Mouse (Mus musculus) inflammation-experienced regulatory T-cells, adult 6 months (primary cell): ENCODE measurements around the gene Saysd1. TPM values are rescaled to one million over a fixed set of nuclear protein-coding genes. Genes with fewer than 3 reads are reported as not detected.

Experiments
- ATAC-seq: one replicate; pipeline ENCODE4 v1.8.0; 2017
- polyA plus RNA-seq, 3 experiments: library from polyadenylated mRNA; unstranded; fragments of 100-300 nt; shearing (Covaris generic); gene quantifications; one replicate each; pipeline ENCODE4 v1.2.1; 2017

The Saysd1 gene
- polyA plus RNA-seq, 3 experiments from 2014 or later, result 21.3 to 40.2 (median 21.6) TPM

DNA sequence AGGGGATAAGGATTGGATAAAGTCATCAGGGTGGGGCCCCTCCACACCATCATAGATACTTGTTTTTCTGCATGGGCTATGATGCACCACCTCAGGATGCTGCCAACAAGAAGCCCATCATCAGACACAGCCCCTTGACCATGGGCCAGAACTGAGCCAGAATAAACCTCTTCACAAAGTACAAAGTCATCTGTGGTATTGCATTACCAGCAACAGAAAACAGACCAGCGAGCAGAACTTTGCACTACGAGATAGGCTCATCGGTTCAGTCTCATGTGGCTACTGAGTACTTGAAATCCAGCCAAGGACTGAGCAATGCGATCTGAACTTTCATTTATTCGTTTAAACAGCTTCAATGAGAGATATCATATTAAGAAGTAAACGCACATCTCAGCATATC, 24.4 kb upstream of the Saysd1 start:
- ATAC-seq, result no peak

DNA sequence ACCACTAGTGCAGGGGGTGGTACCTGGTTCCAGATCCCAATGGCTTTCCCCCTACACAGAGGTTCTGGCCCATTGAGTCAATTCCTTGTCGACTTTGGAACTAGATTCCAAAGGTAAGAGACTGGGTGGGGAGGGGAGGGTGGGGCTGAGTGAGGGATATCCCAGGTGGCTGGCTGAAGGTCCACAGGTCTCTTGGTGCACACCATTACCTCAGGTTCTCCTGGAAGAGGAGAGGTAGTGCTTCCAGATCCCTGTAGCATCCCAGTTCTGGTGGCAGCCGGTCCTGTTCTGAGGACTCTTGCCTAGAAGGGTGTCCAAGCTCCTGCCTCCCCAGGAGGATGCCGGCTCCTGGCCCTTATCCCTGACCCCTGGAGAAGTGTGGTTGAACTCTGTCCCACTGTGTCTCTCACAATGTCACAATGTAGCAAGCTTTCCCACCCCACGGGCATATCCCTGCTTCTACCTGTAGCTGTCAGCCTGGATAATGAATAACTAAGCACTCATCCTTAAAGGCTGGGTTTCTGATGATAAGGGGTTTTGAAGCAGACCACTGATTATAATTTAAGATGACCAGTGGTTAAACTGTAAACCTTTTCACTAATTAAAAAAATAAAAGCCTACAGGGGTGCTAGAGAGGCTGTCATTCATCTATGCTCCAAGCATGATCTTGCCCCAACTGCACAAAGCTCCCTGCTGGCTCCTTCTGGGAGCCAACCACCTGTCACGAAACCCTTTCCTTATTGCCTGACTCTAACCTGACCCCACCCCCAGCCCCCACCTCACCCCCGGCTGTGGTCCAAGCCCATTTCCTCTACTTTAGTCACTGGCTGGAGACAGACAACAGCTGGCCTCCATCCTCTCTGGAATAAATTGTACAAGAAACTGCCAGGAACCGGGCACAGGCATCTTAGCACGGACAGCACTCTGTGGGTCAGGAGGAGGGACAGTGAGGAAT, 20.7 kb upstream of the Saysd1 start:
- no peak for ATAC-seq

DNA sequence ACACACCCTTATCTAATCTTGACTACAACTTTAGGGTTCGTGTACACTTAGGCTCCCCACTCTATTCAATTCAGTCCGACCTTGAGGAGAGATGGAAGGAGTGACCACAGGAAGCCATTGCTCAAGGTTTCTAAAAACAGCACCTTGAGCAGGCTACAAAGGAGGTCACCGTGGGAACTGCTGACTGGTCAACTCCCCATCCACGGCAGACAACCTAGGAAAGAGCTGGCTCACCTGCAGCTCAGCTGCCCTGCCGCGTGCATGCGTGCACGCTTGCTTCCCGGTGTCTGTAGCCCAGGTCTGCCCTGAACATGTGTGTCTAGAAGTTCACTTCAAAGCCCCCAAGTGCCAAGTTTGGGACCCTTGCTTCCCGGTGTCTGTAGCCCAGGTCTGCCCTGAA, 19.3 kb upstream of the Saysd1 start:
- ATAC-seq, result no peak

DNA sequence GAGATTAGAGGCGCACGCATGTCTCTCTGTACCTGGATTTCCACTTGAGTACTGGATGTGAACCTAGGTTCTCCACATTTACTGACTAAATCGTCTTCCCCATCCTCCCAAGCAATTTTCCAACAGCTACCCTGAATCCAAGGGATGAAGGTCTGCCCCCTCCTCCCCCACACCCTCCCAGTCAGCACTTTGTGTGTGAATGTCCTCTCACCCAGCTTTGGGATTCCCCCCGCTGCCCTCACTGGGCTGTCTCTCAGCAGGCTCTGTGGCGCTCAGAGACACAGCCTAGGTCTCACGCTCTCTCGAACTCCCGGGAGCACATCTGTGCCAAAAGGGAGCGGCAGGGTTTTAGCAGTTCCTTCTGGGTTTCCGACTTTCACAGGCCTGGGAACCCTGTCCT, 17.4 kb upstream of the Saysd1 start:
- no peak for ATAC-seq

DNA sequence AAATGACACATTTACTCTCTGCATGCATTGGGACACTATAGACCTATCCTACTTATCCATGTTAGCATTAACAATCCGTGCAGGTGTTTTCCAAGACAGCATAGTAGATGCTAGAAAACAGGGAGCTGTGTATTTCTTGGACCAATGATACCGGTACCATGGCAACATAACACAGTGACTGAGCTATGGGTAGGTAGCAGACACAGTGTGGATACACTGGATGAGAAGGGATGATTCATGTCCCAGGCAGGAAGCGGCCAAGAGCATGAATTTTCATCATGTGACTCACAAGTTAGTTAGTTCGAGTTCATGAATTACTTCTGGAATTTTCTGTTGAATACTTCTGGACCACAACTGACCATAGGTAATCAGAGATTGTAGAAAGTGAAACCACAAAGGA, 16.6 kb upstream of the Saysd1 start:
- no peak for ATAC-seq

DNA sequence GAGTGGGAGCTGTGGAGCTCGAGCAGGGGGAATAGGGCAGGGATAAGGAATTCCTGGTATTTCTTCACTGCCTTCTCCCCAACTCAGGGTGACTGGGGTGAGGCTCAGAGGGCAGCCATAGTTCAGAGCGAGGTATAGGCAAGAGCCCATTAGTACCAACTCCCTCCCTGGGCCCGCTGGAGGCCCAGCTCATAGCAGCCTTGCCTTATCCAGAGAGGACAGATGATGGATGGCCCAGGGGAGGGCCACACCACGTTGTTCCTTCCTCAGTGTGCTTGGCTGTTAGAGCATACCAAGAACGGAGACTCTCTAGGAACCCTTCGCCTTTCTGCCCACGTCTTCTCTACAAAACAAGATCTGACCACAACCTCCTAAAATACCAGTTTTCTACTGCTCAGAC, 15.9 kb upstream of the Saysd1 start:
- no peak for ATAC-seq

DNA sequence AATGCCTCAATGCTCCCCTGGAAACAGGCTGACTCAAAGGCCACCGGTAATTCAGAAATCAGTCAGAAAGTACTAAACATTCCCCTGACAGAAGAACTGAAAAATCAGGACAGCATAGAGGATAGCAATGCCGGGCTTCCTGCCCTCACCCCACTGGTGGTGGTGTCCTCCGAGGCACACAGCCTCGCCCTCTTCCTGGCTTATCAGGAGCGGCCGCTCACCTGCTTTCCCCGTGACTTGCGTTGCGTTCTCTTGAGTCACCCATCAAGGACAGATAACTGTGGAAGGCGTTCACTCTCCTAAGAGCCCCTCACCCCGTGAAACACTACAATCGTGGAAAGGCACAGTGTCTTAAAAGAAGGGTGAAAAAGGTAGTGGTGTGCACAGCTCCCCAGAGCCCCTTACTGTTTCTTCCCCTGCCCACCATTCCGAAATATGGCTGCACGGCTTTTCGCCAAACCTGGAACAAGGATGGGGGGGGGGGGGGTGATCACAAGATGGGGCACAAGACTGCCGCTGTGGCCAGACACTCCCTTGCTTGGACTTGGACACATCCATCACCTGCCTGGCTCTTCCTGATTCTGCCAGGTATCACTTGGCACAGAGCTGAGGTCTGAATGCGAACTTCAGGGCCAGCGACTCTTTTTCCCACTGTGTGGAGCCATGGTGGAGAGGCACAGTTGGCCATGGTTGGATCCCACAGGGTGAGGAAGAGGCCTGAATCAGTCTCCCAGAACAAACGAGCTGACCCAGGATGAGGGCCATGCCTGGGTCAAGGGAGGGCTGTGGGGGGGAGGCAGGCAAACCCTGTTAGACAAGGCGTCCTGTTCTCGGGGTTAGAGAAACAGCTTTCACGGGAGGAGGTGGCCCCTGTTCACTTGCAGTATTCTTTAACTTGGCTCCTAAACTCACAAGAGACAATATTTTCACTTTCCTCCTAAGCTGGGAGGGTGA, 11.1 kb upstream of the Saysd1 start:
- ATAC-seq, result no peak

DNA sequence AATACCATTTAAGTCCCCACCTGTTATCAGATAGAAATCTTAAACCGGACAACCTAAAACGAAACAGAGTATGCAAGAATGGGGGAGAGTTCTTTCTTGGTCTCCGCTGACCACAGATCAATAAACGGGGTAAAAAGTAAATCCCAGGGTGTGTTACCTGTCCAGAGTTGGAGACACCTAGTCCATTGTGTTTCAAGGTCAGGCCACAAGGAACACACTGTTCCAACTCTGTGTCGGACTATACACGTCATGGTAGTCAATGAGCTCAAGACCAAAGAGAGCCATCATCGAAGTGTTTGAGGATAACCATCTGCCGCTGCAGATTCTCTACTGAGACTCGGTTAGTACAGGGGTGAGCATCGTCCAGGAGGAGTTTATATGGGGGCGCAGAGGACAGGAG, 10.2 kb upstream of the Saysd1 start:
- no peak for ATAC-seq

DNA sequence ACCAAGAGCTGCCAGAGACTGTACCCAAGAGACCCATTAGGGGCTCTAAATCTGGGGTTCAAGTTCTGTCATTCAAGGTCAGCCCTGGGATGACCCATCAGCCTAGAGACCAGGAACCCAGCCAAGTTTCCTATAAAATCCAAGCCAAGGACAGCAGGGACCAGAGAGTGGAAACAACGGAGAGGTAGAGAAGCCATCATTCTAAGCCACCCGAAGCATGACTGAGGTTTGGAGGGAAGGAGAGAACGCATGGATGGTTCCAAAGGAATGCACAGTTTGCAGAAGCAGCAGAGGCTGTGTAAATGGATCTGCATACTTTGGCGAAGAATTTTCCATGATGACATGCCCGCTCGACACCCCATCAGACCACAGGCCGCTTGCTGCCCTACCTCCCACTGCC, 9.5 kb upstream of the Saysd1 start:
- no peak for ATAC-seq

DNA sequence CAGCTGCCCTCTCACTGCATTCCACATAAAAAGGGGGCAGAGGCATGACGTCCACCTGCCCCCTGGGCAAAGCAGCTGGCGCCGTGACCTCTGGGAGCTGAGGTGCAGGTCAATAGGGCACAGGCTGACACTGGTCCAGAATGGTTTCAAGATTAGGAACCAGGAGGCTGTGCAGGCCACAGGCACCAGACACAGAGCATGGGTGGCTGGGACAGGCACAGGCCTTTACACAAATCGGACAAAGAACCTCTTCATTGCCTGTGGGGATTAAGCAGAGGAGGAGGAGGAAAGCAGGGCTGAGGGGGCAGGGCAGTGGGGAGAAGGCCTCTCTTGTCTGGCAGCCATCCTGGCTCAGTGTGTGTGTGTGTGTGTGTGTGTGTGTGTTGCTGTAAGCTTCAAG, 5.8 kb upstream of the Saysd1 start:
- ATAC-seq, result no peak

DNA sequence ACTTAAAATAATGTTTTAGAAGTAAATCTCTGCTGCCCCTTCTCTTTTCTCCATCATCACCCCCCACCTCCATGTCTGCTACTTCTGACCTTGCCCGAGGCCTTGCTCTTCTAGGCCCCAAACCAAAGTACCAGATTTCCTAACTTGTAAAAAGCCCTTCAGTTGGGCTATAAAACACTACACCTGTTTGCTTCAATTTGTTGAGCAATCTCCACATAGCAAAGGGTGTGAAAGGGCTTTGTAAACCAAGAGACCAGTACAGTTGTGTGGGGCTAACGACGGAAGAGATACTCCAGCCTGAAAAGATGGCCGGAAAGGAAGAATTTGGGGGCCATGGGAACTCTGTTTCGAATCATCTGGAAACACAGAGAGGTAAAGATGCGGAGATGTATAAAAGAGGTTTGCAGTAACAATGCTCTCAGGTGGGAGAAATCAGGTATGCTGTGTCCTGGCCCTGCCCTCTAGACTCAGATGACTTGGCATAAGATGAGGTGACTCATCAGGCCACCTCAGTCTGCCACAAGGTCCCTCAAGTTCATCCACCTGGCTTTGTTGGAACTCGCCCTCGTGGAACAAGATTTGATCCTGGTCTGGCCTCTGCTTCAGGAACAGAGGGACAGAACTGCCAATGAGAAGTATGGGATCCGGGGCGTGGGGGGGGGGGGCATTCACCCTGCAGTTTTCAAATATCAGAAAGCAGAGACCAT, 3.2 kb downstream of the Saysd1 start:
- ATAC-seq, result no peak

DNA sequence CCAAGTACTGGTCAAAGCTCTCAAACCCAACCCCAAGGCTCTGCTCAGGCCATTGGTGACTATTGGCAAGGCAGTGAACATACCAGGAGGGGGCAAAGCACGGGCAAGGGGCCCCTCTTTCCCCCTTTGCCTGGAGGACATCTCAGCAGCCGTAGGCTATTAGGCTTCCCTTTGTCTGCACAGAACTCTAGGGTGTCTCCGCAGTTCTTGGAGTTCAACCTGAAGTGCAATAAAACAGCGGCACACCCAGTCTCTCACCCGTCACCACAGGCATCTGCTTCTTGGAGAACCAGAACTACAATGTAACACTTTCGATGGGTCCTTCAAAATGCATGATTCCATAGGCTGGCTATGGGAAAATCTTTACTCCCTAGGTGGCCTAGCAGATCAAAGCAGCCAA, 10.2 kb downstream of the Saysd1 start:
- ATAC-seq, result no peak

DNA sequence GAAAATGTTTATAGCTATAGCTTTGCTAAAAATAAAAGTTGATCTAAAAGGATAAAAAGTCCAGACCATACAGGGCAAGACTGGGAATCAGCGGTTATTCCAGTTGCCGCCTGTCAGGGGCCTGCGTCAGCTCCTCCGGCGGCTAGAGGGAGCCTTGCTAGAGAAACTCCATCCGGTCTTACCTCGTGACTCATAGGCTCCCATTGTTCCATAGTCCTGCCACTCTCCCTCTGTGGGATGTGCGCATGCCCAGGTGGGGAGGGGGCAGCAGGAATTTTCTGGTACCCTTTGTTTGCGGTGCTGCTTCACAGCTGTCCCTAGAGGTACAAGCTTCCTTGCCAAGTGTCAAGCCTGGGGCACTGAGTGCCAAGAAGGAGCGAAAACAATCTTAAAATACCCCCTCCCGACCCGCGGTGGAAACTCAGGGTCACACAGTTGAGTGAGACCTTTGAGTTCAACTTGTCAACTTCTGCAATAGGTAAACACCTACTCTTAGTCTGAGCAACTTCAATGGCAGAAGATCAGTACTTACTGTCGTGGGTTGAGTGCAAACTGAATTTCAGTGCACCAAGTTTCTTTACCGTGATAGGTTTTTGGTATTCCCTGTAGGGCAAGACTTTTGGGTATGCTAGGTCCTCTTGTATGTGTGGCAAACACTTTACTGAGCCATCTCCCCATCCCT, 10.8 kb downstream of the Saysd1 start:
- ATAC-seq, result no peak

DNA sequence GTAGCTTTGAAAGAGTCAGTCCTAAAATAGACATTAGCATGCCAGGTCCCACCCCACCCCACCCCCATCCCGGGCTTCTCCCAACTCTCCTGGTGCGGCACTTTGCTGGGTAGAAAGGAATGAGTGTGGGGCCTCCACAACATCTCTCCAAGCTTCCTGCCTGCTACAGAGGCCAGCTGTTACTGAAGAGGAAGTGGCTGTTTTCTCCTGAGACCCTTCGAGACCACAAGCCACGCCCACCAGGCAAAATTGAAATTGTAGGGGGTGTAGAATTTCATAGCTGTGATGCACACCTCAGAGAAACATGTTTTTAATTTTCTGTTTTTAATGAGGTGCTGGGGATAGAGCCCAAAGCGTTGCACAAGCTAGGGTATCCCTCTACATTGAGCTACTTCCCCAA, 17.5 kb downstream of the Saysd1 start:
- ATAC-seq, result no peak

DNA sequence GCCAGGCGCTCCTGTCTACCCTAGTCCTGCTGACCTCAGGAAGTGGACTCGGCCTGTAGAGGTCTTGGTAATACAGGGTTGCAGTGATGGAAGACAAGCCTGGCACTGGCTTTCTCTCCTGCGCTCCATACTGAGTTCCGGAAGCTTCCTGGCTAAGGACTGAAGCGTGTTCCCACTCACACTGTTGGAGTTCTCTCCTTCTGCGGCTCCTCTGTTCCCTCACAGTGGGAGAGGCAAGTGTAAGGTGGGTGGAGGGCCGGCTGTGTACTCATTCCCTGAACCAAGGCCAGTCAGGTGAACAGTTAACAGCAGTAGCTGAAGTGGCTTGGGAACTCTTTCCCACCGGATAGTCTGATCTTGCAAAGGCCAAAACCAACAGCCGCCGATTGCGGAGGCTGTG, 18.3 kb downstream of the Saysd1 start:
- no peak for ATAC-seq

DNA sequence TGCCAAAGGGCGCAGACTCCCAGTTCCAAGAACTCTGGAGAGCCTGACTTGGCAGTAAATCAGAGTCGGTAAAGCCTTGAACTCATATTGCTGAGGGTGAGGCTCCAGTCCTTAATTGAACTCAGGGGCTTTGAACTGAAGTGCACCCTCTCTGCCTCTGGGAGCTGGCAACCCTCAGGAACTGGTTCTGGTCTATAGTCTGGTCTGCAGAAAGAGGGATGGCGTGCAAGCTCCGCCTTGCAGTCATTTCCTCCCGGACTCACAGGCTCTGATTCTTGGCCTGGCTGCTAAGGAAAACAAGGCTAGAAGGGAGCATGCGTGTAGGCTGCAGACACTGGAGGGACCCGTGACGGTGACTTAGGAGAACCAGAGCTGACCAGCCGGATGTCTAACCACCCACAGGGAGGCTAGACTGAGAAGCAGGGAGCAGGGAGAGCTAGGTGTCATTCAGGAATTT, 22.2 kb downstream of the Saysd1 start:
- ATAC-seq, result no peak

DNA sequence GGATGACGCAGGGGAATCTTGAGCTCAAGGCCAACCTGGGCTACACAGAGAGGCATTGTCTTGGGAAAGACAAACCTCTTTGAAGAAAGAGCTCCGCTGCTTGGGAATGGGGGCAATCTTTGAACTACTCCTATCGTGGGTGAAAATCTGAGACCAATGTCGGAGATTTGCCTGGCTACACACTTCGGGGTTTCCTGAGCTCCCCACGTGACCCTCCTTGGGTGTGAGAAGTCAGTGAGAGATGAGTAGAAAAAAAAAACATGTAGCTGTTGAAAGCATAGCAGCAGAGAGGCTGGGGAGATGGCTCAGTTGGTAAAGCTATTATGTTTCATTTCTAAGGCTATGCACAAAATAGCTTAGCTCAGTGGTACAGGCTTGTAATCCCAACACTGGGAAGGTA, 23.4 kb downstream of the Saysd1 start:
- ATAC-seq, result peak; percentile 41

DNA sequence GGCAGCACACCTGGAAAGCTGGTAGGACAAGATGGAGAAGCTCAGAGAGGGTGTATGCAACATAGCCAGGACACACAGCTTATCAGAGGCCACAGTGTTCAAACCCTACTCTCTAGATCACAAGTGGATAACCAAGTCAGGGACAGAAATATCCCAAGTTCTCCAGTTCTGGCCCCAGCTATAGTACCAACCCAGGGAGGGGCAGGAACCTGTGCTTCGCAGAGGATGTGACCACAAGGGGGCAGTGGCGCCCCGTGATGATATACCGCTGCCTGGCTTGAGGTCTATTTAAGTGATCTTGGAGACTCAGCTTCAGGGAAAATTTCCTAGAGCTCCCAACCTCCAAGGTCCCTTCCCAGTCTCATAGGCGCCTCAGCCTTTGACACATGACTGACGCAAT, 24.4 kb downstream of the Saysd1 start:
- peak; percentile 72 for ATAC-seq

DNA sequence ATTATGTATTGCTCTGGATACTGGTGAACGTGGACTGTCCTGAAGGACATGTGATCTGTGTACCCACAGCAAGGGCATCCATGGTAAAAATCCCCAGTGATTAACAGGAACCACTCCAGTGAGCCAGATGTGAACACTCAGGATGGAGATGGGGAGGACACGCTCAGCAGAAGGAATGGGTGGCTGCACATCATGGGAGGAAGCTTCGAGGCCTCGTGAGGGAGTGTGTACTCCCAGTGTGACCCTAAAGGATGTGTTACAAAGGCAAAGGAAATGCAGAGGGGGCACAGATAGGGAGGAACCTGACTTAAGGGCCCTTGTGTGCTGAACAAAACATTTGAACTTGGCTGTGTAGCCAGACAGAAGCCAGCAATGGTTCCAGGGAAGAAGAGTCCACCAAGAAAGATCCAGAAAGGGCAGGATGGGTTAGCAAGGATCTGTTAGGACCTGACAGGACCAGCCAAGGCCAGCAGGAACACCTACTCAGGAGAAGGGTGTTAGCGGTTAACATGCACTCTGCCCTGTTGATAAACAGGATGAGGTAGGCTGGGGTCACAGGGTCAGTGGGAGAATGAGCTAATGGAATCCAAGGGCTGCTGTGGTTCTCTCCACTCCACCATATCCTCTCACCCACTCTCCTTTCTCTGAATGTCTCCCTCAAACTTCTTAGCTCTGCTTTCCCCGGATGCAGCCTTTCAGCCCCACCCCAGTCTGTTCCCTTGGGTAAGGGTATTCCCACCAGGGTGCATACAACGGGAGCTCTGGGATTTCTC, 25.0 kb downstream of the Saysd1 start:
- no peak for ATAC-seq

DNA sequence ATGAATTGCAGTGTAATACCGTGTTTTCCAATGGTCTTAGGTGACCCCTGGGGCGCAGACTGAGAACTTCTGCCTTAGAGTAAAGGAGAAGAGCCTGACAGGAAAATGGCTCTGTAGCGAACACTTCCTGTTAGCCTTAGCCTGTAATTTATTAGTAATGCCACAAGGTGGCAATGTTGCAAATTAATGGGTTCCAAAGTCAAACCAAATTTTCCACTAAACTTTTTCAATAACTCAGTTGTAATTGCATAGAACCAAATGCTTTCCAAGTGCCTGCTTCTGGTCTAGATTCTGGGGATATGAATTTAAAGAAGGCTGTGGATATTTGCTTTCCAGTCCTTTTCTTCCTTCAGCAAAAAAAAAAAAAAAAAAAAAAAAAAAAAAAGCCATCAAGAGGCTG, 26.1 kb downstream of the Saysd1 start:
- no peak for ATAC-seq

DNA sequence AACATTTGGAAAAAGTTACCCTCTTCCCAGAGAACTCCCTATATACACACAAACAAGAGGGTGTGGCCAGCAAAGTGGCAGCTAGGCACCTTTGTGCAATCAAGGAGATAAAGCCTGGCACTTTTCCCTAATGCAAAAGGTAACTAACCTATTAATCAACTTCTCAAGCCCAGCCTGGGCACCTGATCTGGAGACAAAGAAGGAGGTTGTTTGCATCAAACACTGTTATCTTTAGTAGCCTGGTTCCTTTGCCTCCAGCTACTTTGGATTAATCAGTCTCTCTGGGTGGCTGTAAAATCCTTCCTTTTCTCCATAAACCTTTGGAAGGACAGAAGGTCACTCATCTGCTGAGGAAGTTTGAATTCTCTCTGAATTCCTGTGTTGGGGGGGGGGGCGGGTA, 27.4 kb downstream of the Saysd1 start:
- no peak for ATAC-seq
